Mouse (Mus musculus) neural tube, embryonic 11.5 days (tissue): ENCODE data around the gene Pcnx4. TPM values are rescaled to one million over a fixed set of nuclear protein-coding genes. Genes with fewer than 3 reads are reported as not detected.

Experiments used
- ATAC-seq: fragments of 200-750 bp; cut with Nextera tagmentation; 2 replicates; pipeline ENCODE4 v1.8.0; 2017; ENCODE audit warnings: moderate number of reproducible peaks, mild to moderate bottlenecking, moderate TSS enrichment, moderate library complexity; ENCODE audit not compliant: insufficient read depth, low FRiP score, low TSS enrichment
- DNase-seq: peaks from one replicate; pipeline ENCODE4 v3.0.0-alpha.2; 2015; ENCODE audit warnings: low spot score
- H3K27ac ChIP-seq: fragments of 300-500 bp; sonication (generic); 2 replicates; pipeline ENCODE4 v1.5.1; 2014; ENCODE audit warnings: low read depth, mild to moderate bottlenecking, low read length
- H3K27me3 ChIP-seq: fragments of 300-500 bp; sonication (generic); 2 replicates; pipeline ENCODE4 v1.6.1; 2014; ENCODE audit warnings: mild to moderate bottlenecking, low read length, mixed read lengths; ENCODE audit not compliant: control insufficient read depth, insufficient read depth
- H3K36me3 ChIP-seq: fragments of 300-500 bp; sonication (generic); 2 replicates; pipeline ENCODE4 v1.6.1; 2014; ENCODE audit warnings: mild to moderate bottlenecking, low read length, moderate library complexity, mixed read lengths; ENCODE audit not compliant: control insufficient read depth, insufficient read depth
- H3K4me1 ChIP-seq: fragments of 300-500 bp; sonication (generic); 2 replicates; pipeline ENCODE4 v1.6.1; 2014; ENCODE audit warnings: low read length, mixed read lengths; ENCODE audit not compliant: control insufficient read depth, insufficient read depth
- H3K4me2 ChIP-seq: fragments of 300-500 bp; sonication (generic); 2 replicates; pipeline ENCODE4 v1.6.1; 2014; ENCODE audit warnings: low read depth, mild to moderate bottlenecking, moderate library complexity
- H3K4me3 ChIP-seq: fragments of 300-500 bp; sonication (generic); 2 replicates; pipeline ENCODE4 v1.5.1; 2014; ENCODE audit warnings: low read depth, low read length
- H3K9ac ChIP-seq: fragments of 300-500 bp; sonication (generic); 2 replicates; pipeline ENCODE4 v1.6.1; 2014; ENCODE audit warnings: mild to moderate bottlenecking, low read length
- H3K9me3 ChIP-seq: fragments of 300-500 bp; sonication (generic); 2 replicates; pipeline ENCODE4 v1.6.1; 2016; ENCODE audit warnings: low read length; ENCODE audit not compliant: control insufficient read depth
- WGBS: fragments of 180-500 bp; shearing (Covaris S2); extraction: QIAGEN DNeasy Blood & Tissue Kit; methylation state at CpG from one replicate; pipeline ENCODE4 v1.1.7; 2014; 5-methylcytosine and 5-hydroxymethylcytosine counted together
- polyA plus RNA-seq: library from polyadenylated mRNA; unstranded; fragments of >200 nt; fragmentation: Nextera tagmentation; extraction: Ambion mirVana; gene quantifications from 2 replicates; pipeline ENCODE4 v1.2.1, GENCODE M21; 2014

Gene Pcnx4
- polyA plus RNA-seq, 1 experiment from 2014 or later, result 18.1 TPM

GRCm38 (mm10) chr12:72621441-72621840 is 85.3 kb downstream of the Pcnx4 start:
- H3K27ac ChIP-seq, result no peak overlapping the region
- DNase-seq (no peak), ATAC-seq (no peak)
- no peak overlapping the region for H3K4me3 ChIP-seq
- H3K27me3 ChIP-seq, result no peaks in the 10 kb centered on the region
- no peaks in the 10 kb centered on the region for H3K9me3 ChIP-seq
- no peak overlapping the region for H3K4me2 ChIP-seq
- no peak overlapping the region for H3K9ac ChIP-seq
- WGBS, result 92% methylated on average over 1 of the region's 1 CpGs
- no peaks in the 10 kb centered on the region for H3K4me1 ChIP-seq
- no peaks in the 10 kb centered on the region for H3K36me3 ChIP-seq

GRCm38 (mm10) chr12:72622853-72623496 is 86.8 kb downstream of the Pcnx4 start:
- Histone ChIP-seq H3K27ac (no peak overlapping the region), H3K9me3 (no peaks in the 10 kb centered on the region), H3K4me3 (no peak overlapping the region), H3K4me1 (no peaks in the 10 kb centered on the region), H3K4me2 (no peak overlapping the region), H3K36me3 (no peaks in the 10 kb centered on the region), H3K27me3 (no peaks in the 10 kb centered on the region), H3K9ac (no peak overlapping the region)
- ATAC-seq, result no peak
- WGBS, result 86% methylated on average over 5 of the region's 5 CpGs
- DNase-seq, result no peak

GRCm38 (mm10) chr12:72628751-72629150 is 92.6 kb downstream of the Pcnx4 start:
- Histone ChIP-seq H3K4me3 (no peak overlapping the region), H3K4me2 (no peak overlapping the region), H3K27ac (no peak overlapping the region), H3K27me3 (no peaks in the 10 kb centered on the region), H3K4me1 (no peaks in the 10 kb centered on the region), H3K9ac (no peak overlapping the region), H3K9me3 (no peaks in the 10 kb centered on the region), H3K36me3 (no peaks in the 10 kb centered on the region)
- DNase-seq, result no peak
- WGBS, result 94% methylated on average over 7 of the region's 7 CpGs
- ATAC-seq, result no peak

Other genes starting within 250 kb of the Pcnx4 start
- gene Rtn1, start 127.3 kb upstream of the Pcnx4 start, polyA plus RNA-seq, result 446 and 504 TPM in 2 replicates
- 2.7 TPM in 2 replicates for gene Lrrc9, start 94.5 kb upstream of the Pcnx4 start, polyA plus RNA-seq
- gene Gm4756, start 113.3 kb downstream of the Pcnx4 start, polyA plus RNA-seq, result not detected in 2 replicates
- gene Dhrs7, start 128.5 kb downstream of the Pcnx4 start, polyA plus RNA-seq, result 7.6 and 7.7 TPM in 2 replicates
- 71.3 and 73.6 TPM in 2 replicates for gene Ppm1a, start 221.1 kb downstream of the Pcnx4 start, polyA plus RNA-seq